Mouse (Mus musculus) gastrocnemius, postnatal 4 days (tissue): ENCODE data around the gene Slc25a12. TPM values are rescaled to one million over a fixed set of nuclear protein-coding genes. Genes with fewer than 3 reads are reported as not detected.

ENCODE experiments used
- DNase-seq, 2 experiments: peaks; one replicate each; pipeline ENCODE4 v3.0.0; 2021 to 2022; ENCODE audit warnings: low spot score in 2 of 2, mixed read lengths in 2 of 2
- total RNA-seq, 2 experiments: library from RNA; stranded (reverse); gene quantifications; 2 replicates each; pipeline ENCODE4 v1.2.3; 2021

The Slc25a12 gene
- total RNA-seq, 2 experiments from 2014 or later, result 179 to 227 TPM

GRCm38 (mm10) chr2:71350904-71351726 is 16.4 kb downstream of the Slc25a12 start:
- no peak for DNase-seq

- DNase-seq, result no peak
Observed at GRCm38 (mm10) chr2:71350181-71350580, 17.4 kb downstream of the Slc25a12 start.

GRCm38 (mm10) chr2:71349511-71349910 is 18.0 kb downstream of the Slc25a12 start:
- no peak for DNase-seq

- no peak for DNase-seq
Observed at GRCm38 (mm10) chr2:71347732-71348490, 19.6 kb downstream of the Slc25a12 start.

GRCm38 (mm10) chr2:71347160-71347559 is 20.4 kb downstream of the Slc25a12 start:
- no peak for DNase-seq

- DNase-seq, result no peak
Observed at GRCm38 (mm10) chr2:71343884-71344640, 23.5 kb downstream of the Slc25a12 start.

- no peak for DNase-seq
Observed at GRCm38 (mm10) chr2:71340126-71340525, 27.4 kb downstream of the Slc25a12 start.

GRCm38 (mm10) chr2:71338145-71338796 is 29.3 kb downstream of the Slc25a12 start:
- no peak for DNase-seq

- no peak for DNase-seq
Observed at GRCm38 (mm10) chr2:71336631-71337030, 30.9 kb downstream of the Slc25a12 start.

GRCm38 (mm10) chr2:71336209-71336608 is 31.3 kb downstream of the Slc25a12 start:
- no peak for DNase-seq

- no peak for DNase-seq
Observed at GRCm38 (mm10) chr2:71333986-71334822, 33.3 kb downstream of the Slc25a12 start.

GRCm38 (mm10) chr2:71329761-71330160 is 37.8 kb downstream of the Slc25a12 start:
- DNase-seq, result no peak

- DNase-seq, result no peak
Observed at GRCm38 (mm10) chr2:71328391-71329160, 39.0 kb downstream of the Slc25a12 start.

- DNase-seq, result no peak
Observed at GRCm38 (mm10) chr2:71327715-71328114, 39.8 kb downstream of the Slc25a12 start.

GRCm38 (mm10) chr2:71326766-71327464 is 40.6 kb downstream of the Slc25a12 start:
- no peak for DNase-seq

GRCm38 (mm10) chr2:71323886-71324285 is 43.7 kb downstream of the Slc25a12 start:
- no peak for DNase-seq

GRCm38 (mm10) chr2:71321486-71321885 is 46.1 kb downstream of the Slc25a12 start:
- DNase-seq, result no peak

GRCm38 (mm10) chr2:71316116-71316789 is 51.3 kb downstream of the Slc25a12 start:
- no peak for DNase-seq
